Mouse (Mus musculus) spleen, postnatal 14 days (tissue): ENCODE data around the gene Clec3b.

Experiments
- DNase-seq, 2 experiments: peaks; one replicate each; pipeline ENCODE4 v3.0.0; 2021 to 2022; ENCODE audit warnings: low spot score in 2 of 2

Gene Clec3b

GRCm38 (mm10) chr9:123150241-123151020 is at the start of gene Clec3b:
Gene Clec3b, plus strand, starts transcription at chr9:123150946.
- no peak for DNase-seq

- DNase-seq, result no peak
These were observed 47.3 kb upstream of the Clec3b start for GRCm38 (mm10) chr9:123103425-123103824.

GRCm38 (mm10) chr9:123104362-123104761 is 46.4 kb upstream of the Clec3b start:
- no peak for DNase-seq

GRCm38 (mm10) chr9:123107186-123107585 is 43.6 kb upstream of the Clec3b start:
- no peak for DNase-seq

- DNase-seq, result no peak
These were observed 41.6 kb upstream of the Clec3b start for GRCm38 (mm10) chr9:123109188-123109587.

- DNase-seq, result no peak
These were observed 39.0 kb upstream of the Clec3b start for GRCm38 (mm10) chr9:123111751-123112221.

- DNase-seq, result peak; percentile 65 to 81
These were observed 37.8 kb upstream of the Clec3b start, which contains the start of the genes Zdhhc3 and Exosc7 for GRCm38 (mm10) chr9:123112805-123113521. Gene Zdhhc3, minus strand, starts transcription at chr9:123113205. Gene Exosc7, plus strand, starts transcription at chr9:123113215.

- DNase-seq, result no peak
These were observed 36.8 kb upstream of the Clec3b start for GRCm38 (mm10) chr9:123113931-123114330.

GRCm38 (mm10) chr9:123115566-123115965 is 35.2 kb upstream of the Clec3b start:
- no peak for DNase-seq

GRCm38 (mm10) chr9:123123017-123123416 is 27.7 kb upstream of the Clec3b start:
- no peak for DNase-seq

- DNase-seq, result no peak
These were observed 27.0 kb upstream of the Clec3b start for GRCm38 (mm10) chr9:123123571-123124412.

GRCm38 (mm10) chr9:123124413-123124981 is 26.2 kb upstream of the Clec3b start:
- no peak for DNase-seq

- no peak for DNase-seq
These were observed 23.1 kb upstream of the Clec3b start for GRCm38 (mm10) chr9:123127663-123128062.

GRCm38 (mm10) chr9:123132994-123133393 is 17.8 kb upstream of the Clec3b start:
- DNase-seq, result no peak

- DNase-seq, result no peak
These were observed 13.6 kb upstream of the Clec3b start for GRCm38 (mm10) chr9:123136953-123137682.

GRCm38 (mm10) chr9:123138891-123139474 is 11.8 kb upstream of the Clec3b start:
- no peak for DNase-seq

GRCm38 (mm10) chr9:123139887-123140614 is 10.7 kb upstream of the Clec3b start:
- DNase-seq, result no peak

- no peak for DNase-seq
These were observed 2.3 kb upstream of the Clec3b start for GRCm38 (mm10) chr9:123148430-123148829.

GRCm38 (mm10) chr9:123151561-123151960 is 815 bp downstream of the Clec3b start:
- no peak for DNase-seq

- DNase-seq, result no peak
These were observed 1.3 kb downstream of the Clec3b start for GRCm38 (mm10) chr9:123152026-123152425.
